Mouse (Mus musculus): Measurements from ENCODE around the gene Lrrk1. TPM values are rescaled to one million over a fixed set of nuclear protein-coding genes. Genes with fewer than 3 reads are reported as not detected.

The Lrrk1 gene
- polyA plus RNA-seq, 1 experiment from 2014 or later, result 3.4 TPM

GRCm38 (mm10) chr7:66184026-66184425 is 204.1 kb downstream of the Lrrk1 start:
- ATAC-seq (ENCODE audit: low FRiP score, low read depth), result no peak
- Histone ChIP-seq H3K36me3 (no peaks in the 10 kb centered on the region), H3K4me1 (replicated peaks) (no peaks in the 10 kb centered on the region), H3K9ac (no peak overlapping the region), H3K4me2 (no peak overlapping the region), H3K27ac (replicated peaks) (no peak overlapping the region), H3K9me3 (no peaks in the 10 kb centered on the region), H3K27me3 (no peaks in the 10 kb centered on the region), H3K4me3 (no peak overlapping the region)
- WGBS, result 84% methylated on average over 4 of the region's 4 CpGs

DNA sequence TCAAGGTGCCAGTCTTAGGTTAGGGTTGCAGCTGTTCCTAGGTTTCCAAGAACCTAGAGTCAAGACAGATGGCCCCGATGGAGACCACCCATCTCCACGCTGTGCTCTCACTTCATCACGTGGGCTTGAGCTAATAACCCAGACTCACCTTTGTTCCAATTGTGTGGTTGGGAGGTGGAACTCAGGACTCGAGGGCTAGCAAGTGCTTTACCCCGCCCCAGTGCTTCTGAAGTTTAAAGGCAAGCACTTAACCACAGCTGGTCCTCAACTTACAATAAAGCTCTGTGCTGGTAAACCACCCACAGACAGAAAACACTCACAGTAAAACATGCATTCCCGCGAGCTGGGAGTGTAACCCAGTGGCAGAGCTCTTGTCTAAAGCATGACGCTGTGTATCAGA is 204.7 kb downstream of the Lrrk1 start:
- 78% methylated on average over 8 of the region's 8 CpGs for WGBS
- Histone ChIP-seq H3K4me1 (replicated peaks) (no peaks in the 10 kb centered on the region), H3K9me3 (no peaks in the 10 kb centered on the region), H3K4me2 (no peak overlapping the region), H3K27ac (replicated peaks) (no peak overlapping the region), H3K4me3 (no peak overlapping the region), H3K27me3 (no peaks in the 10 kb centered on the region), H3K36me3 (no peaks in the 10 kb centered on the region), H3K9ac (no peak overlapping the region)
- ATAC-seq (ENCODE audit: low FRiP score, low read depth), result no peak

DNA sequence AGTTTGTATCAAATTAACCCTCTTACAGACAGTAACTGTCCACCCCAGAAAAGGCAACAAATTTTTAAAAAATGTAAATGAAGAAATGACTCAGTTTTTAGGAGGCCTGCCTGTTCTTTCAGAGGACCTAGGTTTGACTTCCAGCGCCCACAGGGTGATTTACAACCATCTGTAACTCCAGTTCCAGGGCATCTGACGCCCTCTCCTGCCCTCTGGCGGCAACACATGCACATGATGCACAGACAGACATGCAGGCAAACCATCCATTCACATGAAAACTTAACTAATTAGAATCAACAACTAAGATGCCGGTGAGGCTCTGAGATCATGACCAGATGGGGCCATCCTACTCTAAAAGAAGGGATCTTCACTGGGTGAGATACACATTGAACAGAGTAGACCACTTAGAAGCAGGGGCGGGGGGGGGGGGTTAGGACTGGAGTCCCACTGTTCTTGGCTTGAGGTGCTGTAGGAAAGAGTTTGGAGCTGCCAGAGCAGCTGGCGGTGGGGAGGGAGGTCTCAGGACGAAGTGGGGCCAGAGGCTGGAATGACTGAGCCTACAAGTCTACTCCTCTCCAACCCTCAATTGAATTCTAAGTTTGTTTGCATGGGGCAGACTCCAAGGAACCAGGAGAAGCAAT is 206.0 kb downstream of the Lrrk1 start:
- H3K27me3 ChIP-seq, result no peaks in the 10 kb centered on the region
- H3K36me3 ChIP-seq, result no peaks in the 10 kb centered on the region

DNA sequence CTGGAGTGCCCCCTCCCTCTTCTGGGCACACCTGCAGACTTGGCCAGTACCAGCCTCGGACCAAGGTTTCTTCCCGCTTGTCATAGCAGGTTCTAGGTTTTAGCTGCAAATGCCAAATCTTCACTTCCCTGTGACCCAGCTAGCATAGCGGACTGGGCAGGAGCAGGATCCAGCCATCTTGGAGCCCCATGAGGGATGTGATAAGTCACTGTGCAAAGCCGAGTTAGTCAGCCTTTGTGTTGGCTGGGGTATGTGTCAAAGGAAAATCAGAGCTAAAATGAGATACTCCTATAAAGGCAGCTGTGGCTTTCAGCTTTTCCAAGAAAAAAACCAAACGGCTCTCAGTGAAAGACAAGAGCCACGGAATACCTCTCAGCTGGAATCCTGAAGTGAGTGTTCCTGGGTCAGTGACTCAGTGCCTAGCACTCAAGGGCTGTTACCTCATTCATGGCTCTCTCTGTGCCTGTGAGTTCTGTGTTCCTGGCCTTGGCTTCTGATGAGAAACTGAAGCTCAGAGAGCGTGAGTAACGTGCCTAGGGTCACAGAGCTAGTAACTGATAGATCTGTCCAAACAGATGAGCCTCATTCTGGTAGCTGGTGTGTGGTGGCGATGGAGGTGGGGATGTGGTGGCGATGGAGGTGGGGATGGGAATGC is 207.3 kb downstream of the Lrrk1 start:
- H3K27me3 ChIP-seq, result no peaks in the 10 kb centered on the region
- no peak overlapping the region for H3K4me2 ChIP-seq
- no peaks in the 10 kb centered on the region for H3K4me1 ChIP-seq (replicated peaks)
- H3K9ac ChIP-seq, result no peak overlapping the region
- H3K9me3 ChIP-seq, result no peaks in the 10 kb centered on the region
- H3K36me3 ChIP-seq, result no peaks in the 10 kb centered on the region
- H3K4me3 ChIP-seq, result no peak overlapping the region
- H3K27ac ChIP-seq (replicated peaks), result no peak overlapping the region
- no peak for ATAC-seq (ENCODE audit: low FRiP score, low read depth)
- 85% methylated on average over 10 of the region's 10 CpGs for WGBS

More for the DNA sequence above, 206.0 kb downstream of the Lrrk1 start:
- ATAC-seq (ENCODE audit: low FRiP score, low read depth), result no peak
- H3K4me3 ChIP-seq, result no peak overlapping the region
- no peak overlapping the region for H3K4me2 ChIP-seq
- no peaks in the 10 kb centered on the region for H3K9me3 ChIP-seq
- no peak overlapping the region for H3K27ac ChIP-seq (replicated peaks)
- no peaks in the 10 kb centered on the region for H3K4me1 ChIP-seq (replicated peaks)
- H3K9ac ChIP-seq, result no peak overlapping the region
- WGBS, result 80% methylated on average over 7 of the region's 7 CpGs

- WGBS, result 93% methylated on average over 3 of the region's 3 CpGs
- Histone ChIP-seq H3K9ac (no peak overlapping the region), H3K36me3 (no peaks in the 10 kb centered on the region), H3K4me1 (replicated peaks) (no peaks in the 10 kb centered on the region), H3K27me3 (no peaks in the 10 kb centered on the region), H3K27ac (replicated peaks) (no peak overlapping the region), H3K9me3 (no peaks in the 10 kb centered on the region), H3K4me3 (no peak overlapping the region), H3K4me2 (no peak overlapping the region)
- ATAC-seq (ENCODE audit: low FRiP score, low read depth), result no peak
These were observed 207.9 kb downstream of the Lrrk1 start for GRCm38 (mm10) chr7:66180260-66180659.

- no peaks in the 10 kb centered on the region for H3K9me3 ChIP-seq
- no peak overlapping the region for H3K4me3 ChIP-seq
- 81% methylated on average over 7 of the region's 7 CpGs for WGBS
- H3K27ac ChIP-seq (replicated peaks), result no peak overlapping the region
- no peaks in the 10 kb centered on the region for H3K36me3 ChIP-seq
- H3K4me1 ChIP-seq (replicated peaks), result no peaks in the 10 kb centered on the region
- ATAC-seq (ENCODE audit: low FRiP score, low read depth), result no peak
- no peak overlapping the region for H3K4me2 ChIP-seq
- H3K27me3 ChIP-seq, result no peaks in the 10 kb centered on the region
- H3K9ac ChIP-seq, result no peak overlapping the region
These were observed 208.4 kb downstream of the Lrrk1 start for GRCm38 (mm10) chr7:66179711-66180110.

- H3K4me2 ChIP-seq, result no peak overlapping the region
- no peaks in the 10 kb centered on the region for H3K36me3 ChIP-seq
- no peak for ATAC-seq (ENCODE audit: low FRiP score, low read depth)
- H3K9ac ChIP-seq, result no peak overlapping the region
- no peak overlapping the region for H3K27ac ChIP-seq (replicated peaks)
- H3K9me3 ChIP-seq, result no peaks in the 10 kb centered on the region
- H3K27me3 ChIP-seq, result no peaks in the 10 kb centered on the region
- 59% methylated on average over 10 of the region's 10 CpGs for WGBS
- H3K4me1 ChIP-seq (replicated peaks), result no peaks in the 10 kb centered on the region
- H3K4me3 ChIP-seq, result no peak overlapping the region
These were observed 209.0 kb downstream of the Lrrk1 start for GRCm38 (mm10) chr7:66179120-66179581.

DNA sequence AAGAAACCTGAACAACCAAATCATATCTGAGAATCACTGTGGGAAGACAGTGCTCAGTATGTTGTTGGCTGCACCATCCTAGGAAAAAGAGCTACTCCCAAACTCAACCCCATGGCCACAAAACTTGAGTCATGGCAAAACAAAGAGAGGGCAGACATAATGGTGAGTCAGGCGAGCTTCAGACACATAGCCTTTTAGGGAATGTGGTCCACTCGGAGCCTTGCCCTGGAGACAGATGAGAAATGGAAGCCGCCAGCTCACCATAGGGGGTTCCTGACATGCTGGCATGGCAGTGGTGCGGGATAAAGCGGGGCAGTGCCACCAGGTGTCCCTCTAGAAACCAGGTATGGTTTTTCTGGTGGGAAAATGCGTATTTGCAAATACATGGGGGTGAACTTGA is 210.0 kb downstream of the Lrrk1 start:
- Histone ChIP-seq H3K4me2 (no peak overlapping the region), H3K27me3 (no peaks in the 10 kb centered on the region), H3K4me1 (replicated peaks) (no peaks in the 10 kb centered on the region), H3K4me3 (no peak overlapping the region), H3K9ac (no peak overlapping the region), H3K36me3 (no peaks in the 10 kb centered on the region), H3K9me3 (no peaks in the 10 kb centered on the region), H3K27ac (replicated peaks) (no peak overlapping the region)
- whole genome bisulfite sequencing, result 82% methylated on average over 6 of the region's 6 CpGs
- ATAC-seq (ENCODE audit: low FRiP score, low read depth), result no peak

DNA sequence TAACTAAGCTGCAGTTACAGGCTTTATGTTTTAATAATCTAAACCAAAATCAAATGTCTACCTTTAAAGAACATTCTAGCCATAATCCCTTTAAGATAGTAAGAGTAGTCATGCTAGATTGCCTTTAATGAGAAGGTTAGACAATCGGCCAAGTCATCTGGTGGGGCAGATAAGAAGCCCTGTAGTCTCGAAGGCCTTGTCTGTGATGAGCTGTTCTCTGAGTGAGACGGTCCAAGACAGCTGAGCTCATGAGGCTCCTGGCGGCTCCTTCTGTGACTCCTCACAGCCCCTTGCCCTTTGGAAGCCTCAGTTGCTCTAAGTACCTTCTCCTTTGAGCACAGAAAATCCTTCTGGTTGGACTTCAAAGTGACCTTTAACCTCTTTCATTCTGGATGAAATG is 211.2 kb downstream of the Lrrk1 start:
- no peaks in the 10 kb centered on the region for H3K4me1 ChIP-seq (replicated peaks)
- whole genome bisulfite sequencing, result 89% methylated on average over 4 of the region's 4 CpGs
- no peak overlapping the region for H3K4me3 ChIP-seq
- no peak overlapping the region for H3K9ac ChIP-seq
- ATAC-seq (ENCODE audit: low FRiP score, low read depth), result no peak
- no peaks in the 10 kb centered on the region for H3K27me3 ChIP-seq
- no peak overlapping the region for H3K27ac ChIP-seq (replicated peaks)
- H3K36me3 ChIP-seq, result no peaks in the 10 kb centered on the region
- H3K4me2 ChIP-seq, result no peak overlapping the region
- H3K9me3 ChIP-seq, result no peaks in the 10 kb centered on the region

Small RNAs within 50 kb of the gene (microRNA-seq; reads per million reads assigned to microRNA genes)
- not detected for gene Mir7057

Other genes with a start within 250 kb of the Lrrk1 start
- not detected in 2 replicates for gene Gm10974, start 22.4 kb downstream of the Lrrk1 start, polyA plus RNA-seq (2015; fragmentation: Nextera tagmentation; extraction: Ambion mirVana)
- 2.1 and 2.9 TPM in 2 replicates for gene Aldh1a3, start 39.2 kb upstream of the Lrrk1 start, polyA plus RNA-seq (2015; fragmentation: Nextera tagmentation; extraction: Ambion mirVana)